Mouse (Mus musculus) G1E (cell line): ENCODE results near the gene Hrh1. TPM values are rescaled to one million over a fixed set of nuclear protein-coding genes. Genes with fewer than 3 reads are reported as not detected.

Experiments used
- ATAC-seq: 2 replicates; pipeline ENCODE4 v1.8.0; 2016; ENCODE audit warnings: mild to moderate bottlenecking; ENCODE audit not compliant: insufficient number of reproducible peaks, poor library complexity, low FRiP score, severe bottlenecking; ENCODE audit errors: extremely low read depth
- DNase-seq: peaks from one replicate; pipeline ENCODE4 v3.0.0; 2012; ENCODE audit warnings: low spot score
- H3K27me3 ChIP-seq: 2 replicates; pipeline ENCODE4 v1.6.1; 2012; ENCODE audit warnings: mild to moderate bottlenecking, low read length, inconsistent platforms; ENCODE audit not compliant: insufficient read depth
- H3K36me3 ChIP-seq: replicated peaks from 2 replicates; pipeline ENCODE3; 2012; ENCODE audit warnings: mild to moderate bottlenecking, inconsistent platforms
- H3K4me1 ChIP-seq: 2 replicates; pipeline ENCODE4 v1.6.1; 2012; ENCODE audit warnings: low read depth, low read length, inconsistent platforms, mixed read lengths; ENCODE audit not compliant: insufficient read depth
- H3K4me3 ChIP-seq: 2 replicates; pipeline ENCODE4 v1.5.1; 2012; ENCODE audit warnings: low read depth, mild to moderate bottlenecking, inconsistent platforms, low read length, moderate library complexity, mixed read lengths
- H3K9me3 ChIP-seq: replicated peaks from 2 replicates; pipeline ENCODE4 v1.6.1; 2012; ENCODE audit warnings: inconsistent platforms
- CTCF ChIP-seq: IDR thresholded peaks from 2 replicates; pipeline ENCODE4 v1.5.1; 2012; ENCODE audit warnings: low read depth, low read length, inconsistent platforms, mixed read lengths
- GATA1 ChIP-seq: IDR thresholded peaks from 2 replicates; pipeline ENCODE4 v1.6.1; 2012; ENCODE audit warnings: borderline replicate concordance, low read length, inconsistent platforms, mixed read lengths
- GATA2 ChIP-seq: IDR thresholded peaks from 2 replicates; pipeline ENCODE4 v1.6.1; 2012; ENCODE audit warnings: low read depth, low read length, inconsistent platforms, borderline replicate concordance
- POLR2AphosphoS5 ChIP-seq: IDR thresholded peaks from 2 replicates; pipeline ENCODE4 v1.6.1; 2012; ENCODE audit warnings: low read depth, low read length, inconsistent platforms; ENCODE audit not compliant: insufficient replicate concordance
- TAL1 ChIP-seq: conservative IDR thresholded peaks from 2 replicates; pipeline ENCODE4 v1.6.1; 2012; ENCODE audit warnings: low read depth, low read length, inconsistent platforms, mixed read lengths
- polyA plus RNA-seq: library from polyadenylated mRNA; stranded (reverse); fragments of >175 nt; gene quantifications from 2 replicates; pipeline ENCODE4 v1.2.3, GENCODE M21; 2012
- total RNA-seq, 2 experiments: library from RNA; stranded (forward) in 1 of 2; stranded (reverse) in 1 of 2; fragments of 200-1000 nt in 1 of 2; fragments of >200 nt in 1 of 2; fragmentation: Nextera tagmentation in 1 of 2; gene quantifications; 2 replicates each; pipeline ENCODE4 v1.2.3; 2014 to 2017

Gene Hrh1
- total and polyA plus RNA-seq, 3 experiments: 0.11 TPM; not detected in 2

- Histone ChIP-seq H3K4me3 (no peak overlapping the region), H3K36me3 (no peaks in the 10 kb centered on the region), H3K27me3 (no peaks in the 10 kb centered on the region), H3K4me1 (no peaks in the 10 kb centered on the region), H3K9me3 (peaks cover 79% of the 10 kb centered on the region)
- no peak for DNase-seq
- ATAC-seq: no peak
- TF ChIP-seq GATA1: no peak
- TF ChIP-seq TAL1: no peak
- TF ChIP-seq CTCF: no peak
- no peak for TF ChIP-seq POLR2AphosphoS5
- TF ChIP-seq GATA2: no peak
Measured at GRCm38 (mm10) chr6:114427641-114428040, 29.9 kb downstream of the Hrh1 start.

- Histone ChIP-seq H3K9me3 (peaks cover 79% of the 10 kb centered on the region), H3K36me3 (no peaks in the 10 kb centered on the region), H3K4me3 (0 out of 2 replicates have a peak overlapping the region, but pooled peaks have one; percentile 13), H3K27me3 (no peaks in the 10 kb centered on the region), H3K4me1 (no peaks in the 10 kb centered on the region)
- TF ChIP-seq TAL1 (no peak), GATA2 (no peak)
- ATAC-seq (no peak), DNase-seq (no peak)
Measured at GRCm38 (mm10) chr6:114428831-114429230, 31.1 kb downstream of the Hrh1 start.

GRCm38 (mm10) chr6:114432591-114432990, 34.9 kb downstream of the Hrh1 start:
- ATAC-seq: no peak
- peaks cover 90% of the 10 kb centered on the region for H3K9me3 ChIP-seq
- no peaks in the 10 kb centered on the region for H3K27me3 ChIP-seq
- no peak overlapping the region for H3K4me3 ChIP-seq
- TF ChIP-seq TAL1: no peak
- no peak for TF ChIP-seq POLR2AphosphoS5
- TF ChIP-seq GATA1: no peak
- no peak for TF ChIP-seq CTCF
- H3K36me3 ChIP-seq: no peaks in the 10 kb centered on the region
- H3K4me1 ChIP-seq: no peaks in the 10 kb centered on the region
- no peak for DNase-seq

GRCm38 (mm10) chr6:114434524-114434923, 36.8 kb downstream of the Hrh1 start:
- H3K36me3 ChIP-seq: no peaks in the 10 kb centered on the region
- H3K9me3 ChIP-seq: peaks cover 88% of the 10 kb centered on the region
- DNase-seq (no peak), ATAC-seq (no peak)
- no peaks in the 10 kb centered on the region for H3K4me1 ChIP-seq
- H3K27me3 ChIP-seq: no peaks in the 10 kb centered on the region
- TF ChIP-seq POLR2AphosphoS5 (no peak), CTCF (no peak), GATA1 (no peak), TAL1 (no peak), GATA2 (no peak)
- H3K4me3 ChIP-seq: no peak overlapping the region

GRCm38 (mm10) chr6:114440302-114440701, 42.6 kb downstream of the Hrh1 start:
- Histone ChIP-seq H3K36me3 (no peaks in the 10 kb centered on the region), H3K27me3 (no peaks in the 10 kb centered on the region), H3K4me3 (no peak overlapping the region), H3K4me1 (no peaks in the 10 kb centered on the region), H3K9me3 (peaks cover 89% of the 10 kb centered on the region)
- DNase-seq (no peak), ATAC-seq (no peak)
- no peak for TF ChIP-seq GATA1
- no peak for TF ChIP-seq CTCF
- TF ChIP-seq GATA2: no peak
- no peak for TF ChIP-seq TAL1
- TF ChIP-seq POLR2AphosphoS5: no peak

GRCm38 (mm10) chr6:114440788-114441453, 43.2 kb downstream of the Hrh1 start:
- TF ChIP-seq GATA1 (no peak), POLR2AphosphoS5 (no peak), GATA2 (no peak), CTCF (no peak), TAL1 (no peak)
- no peak for DNase-seq
- H3K4me3 ChIP-seq: no peak overlapping the region; the same call in 1 of the 2 replicates
- H3K36me3 ChIP-seq: no peaks in the 10 kb centered on the region
- H3K27me3 ChIP-seq: no peaks in the 10 kb centered on the region
- no peak for ATAC-seq
- peaks cover 89% of the 10 kb centered on the region for H3K9me3 ChIP-seq
- H3K4me1 ChIP-seq: no peaks in the 10 kb centered on the region
